Mouse (Mus musculus): ENCODE data around the gene Reg3g. TPM values are rescaled to one million over a fixed set of nuclear protein-coding genes. Genes with fewer than 3 reads are reported as not detected.

Reg3g gene
- polyA plus RNA-seq, 1 experiment: not detected

Other genes starting within 250 kb of the Reg3g start
- not detected in 2 replicates for gene Reg3b, start 98.2 kb downstream of the Reg3g start, polyA plus RNA-seq (2012; ENCODE audit: insufficient read depth, insufficient read length, missing spikeins)
- gene Reg3d, start 90.0 kb downstream of the Reg3g start, polyA plus RNA-seq (2012; ENCODE audit: insufficient read depth, insufficient read length, missing spikeins): not detected in 2 replicates
- gene Reg3a, start 88.2 kb downstream of the Reg3g start, polyA plus RNA-seq (2012; ENCODE audit: insufficient read depth, insufficient read length, missing spikeins): not detected in 2 replicates
- gene Reg2, start 73.2 kb downstream of the Reg3g start, polyA plus RNA-seq (2012; ENCODE audit: insufficient read depth, insufficient read length, missing spikeins): not detected in 2 replicates
- not detected in 2 replicates for gene Reg1, start 46.2 kb downstream of the Reg3g start, polyA plus RNA-seq (2012; ENCODE audit: insufficient read depth, insufficient read length, missing spikeins)

Measured in brown adipose tissue, adult 24 weeks (tissue).